Mouse (Mus musculus): Measurements from ENCODE around the gene Rimbp2.
"Not testable (repeated sequence)": the region's sequence is repeated elsewhere in the genome, so short reads cannot be mapped to it uniquely, and the experiment has no call there.

Rimbp2 gene

GRCm38 (mm10) chr5:128953278-128954070, at the start of gene Rimbp2:
Rimbp2 (minus strand) TSS chr5:128953486.
- DNase-seq (ENCODE audit: low read depth) = no peak

- DNase-seq (ENCODE audit: low read depth) = peak; percentile 74
Measured at GRCm38 (mm10) chr5:129002571-129003011, 49.3 kb upstream of the Rimbp2 start.

- peak; percentile 60 for DNase-seq (ENCODE audit: low read depth)
Measured at GRCm38 (mm10) chr5:129000706-129001468, 47.6 kb upstream of the Rimbp2 start.

- no peak for DNase-seq (ENCODE audit: low read depth)
Measured at GRCm38 (mm10) chr5:128987141-128987954, 34.1 kb upstream of the Rimbp2 start.

GRCm38 (mm10) chr5:128985946-128986345, 32.7 kb upstream of the Rimbp2 start:
- DNase-seq (ENCODE audit: low read depth) = no peak

- DNase-seq (ENCODE audit: low read depth) = no peak
Measured at GRCm38 (mm10) chr5:128984536-128984935, 31.2 kb upstream of the Rimbp2 start.

- peak; percentile 56 for DNase-seq (ENCODE audit: low read depth)
Measured at GRCm38 (mm10) chr5:128981607-128982006, 28.3 kb upstream of the Rimbp2 start.

- DNase-seq (ENCODE audit: low read depth) = no peak
Measured at GRCm38 (mm10) chr5:128980857-128981256, 27.6 kb upstream of the Rimbp2 start.

- DNase-seq (ENCODE audit: low read depth) = no peak
Measured at GRCm38 (mm10) chr5:128978957-128979356, 25.7 kb upstream of the Rimbp2 start.

GRCm38 (mm10) chr5:128977466-128977865, 24.2 kb upstream of the Rimbp2 start:
- not testable (repeated sequence) for DNase-seq (ENCODE audit: low read depth)

GRCm38 (mm10) chr5:128976266-128976665, 23.0 kb upstream of the Rimbp2 start:
- peak; percentile 53 for DNase-seq (ENCODE audit: low read depth)

GRCm38 (mm10) chr5:128971298-128971697, 18.0 kb upstream of the Rimbp2 start:
- DNase-seq (ENCODE audit: low read depth) = peak; percentile 67

GRCm38 (mm10) chr5:128970878-128971277, 17.6 kb upstream of the Rimbp2 start:
- no peak for DNase-seq (ENCODE audit: low read depth)

GRCm38 (mm10) chr5:128964353-128964752, 11.1 kb upstream of the Rimbp2 start:
- no peak for DNase-seq (ENCODE audit: low read depth)

- no peak for DNase-seq (ENCODE audit: low read depth)
Measured at GRCm38 (mm10) chr5:128958916-128959315, 5.6 kb upstream of the Rimbp2 start.

GRCm38 (mm10) chr5:128954371-128954770, 1.1 kb upstream of the Rimbp2 start:
- DNase-seq (ENCODE audit: low read depth) = peak; percentile 5

GRCm38 (mm10) chr5:128952291-128953195, 743 bp downstream of the Rimbp2 start:
- no peak for DNase-seq (ENCODE audit: low read depth)

- no peak for DNase-seq (ENCODE audit: low read depth)
Measured at GRCm38 (mm10) chr5:128951472-128951871, 1.8 kb downstream of the Rimbp2 start.

- DNase-seq (ENCODE audit: low read depth) = peak; percentile 8
Measured at GRCm38 (mm10) chr5:128947093-128947492, 6.2 kb downstream of the Rimbp2 start.

GRCm38 (mm10) chr5:128940436-128940835, 12.8 kb downstream of the Rimbp2 start:
- no peak for DNase-seq (ENCODE audit: low read depth)

- no peak for DNase-seq (ENCODE audit: low read depth)
Measured at GRCm38 (mm10) chr5:128935359-128935899, 17.9 kb downstream of the Rimbp2 start.

Measured in 416B (cell line).